Mouse (Mus musculus) myocyte (in vitro differentiated cells): ENCODE data around the gene Rhoh.

Experiments
- CEBPB ChIP-seq: IDR thresholded peaks from 2 replicates; pipeline ENCODE4 v1.6.1; 2011; ENCODE audit warnings: mild to moderate bottlenecking, moderate library complexity; ENCODE audit not compliant: poor library complexity, insufficient read depth, severe bottlenecking
- E2F4 ChIP-seq: IDR thresholded peaks from one replicate; pipeline ENCODE4 v1.6.1; 2011; ENCODE audit warnings: mild to moderate bottlenecking, control low read depth, moderate library complexity; ENCODE audit not compliant: insufficient read depth
- MAX ChIP-seq: IDR thresholded peaks from one replicate; pipeline ENCODE4 v1.6.1; 2011; ENCODE audit warnings: low read depth, mild to moderate bottlenecking, control low read depth
- MYOD1 ChIP-seq, 3 experiments: IDR thresholded peaks; one replicate each; pipeline ENCODE4 v1.6.1; 2011; ENCODE audit warnings: control low read depth in 2 of 3, low read depth in 2 of 3, mild to moderate bottlenecking in 2 of 3, moderate library complexity in 1 of 3; ENCODE audit not compliant: insufficient read length in 2 of 3, control insufficient read depth in 1 of 3
- MYOG ChIP-seq, 3 experiments: IDR thresholded peaks; one replicate each; pipeline ENCODE4 v1.6.1; 2011; ENCODE audit warnings: control low read depth in 2 of 3, low read depth in 2 of 3, mild to moderate bottlenecking in 2 of 3; ENCODE audit not compliant: insufficient read length in 2 of 3, control insufficient read depth in 1 of 3, insufficient read depth in 1 of 3
- POLR2A ChIP-seq: IDR thresholded peaks from one replicate; pipeline ENCODE4 v1.6.1; 2011; ENCODE audit warnings: low read depth, mild to moderate bottlenecking, control low read depth, moderate library complexity; ENCODE audit not compliant: insufficient read length
- POLR2AphosphoS2 ChIP-seq: IDR thresholded peaks from one replicate; pipeline ENCODE4 v1.6.1; 2011; ENCODE audit warnings: low read depth, control low read depth; ENCODE audit not compliant: insufficient read length
- REST ChIP-seq: IDR thresholded peaks from one replicate; pipeline ENCODE4 v1.6.1; 2011; ENCODE audit warnings: mild to moderate bottlenecking, control low read depth, moderate library complexity; ENCODE audit not compliant: insufficient read depth, insufficient read length
- SRF ChIP-seq: IDR thresholded peaks from one replicate; pipeline ENCODE4 v1.6.1; 2011; ENCODE audit warnings: low read depth; ENCODE audit not compliant: control insufficient read depth, insufficient read length
- TCF12 ChIP-seq: IDR thresholded peaks from one replicate; pipeline ENCODE4 v1.6.1; 2011; ENCODE audit warnings: mild to moderate bottlenecking, control low read depth; ENCODE audit not compliant: poor library complexity, insufficient read depth, severe bottlenecking
- TCF3 ChIP-seq: IDR thresholded peaks from one replicate; pipeline ENCODE4 v1.6.1; 2011; ENCODE audit warnings: low read depth, control low read depth; ENCODE audit not compliant: insufficient read length
- USF1 ChIP-seq: IDR thresholded peaks from one replicate; pipeline ENCODE4 v1.6.1; 2011; ENCODE audit warnings: low read depth, mild to moderate bottlenecking, control low read depth, moderate library complexity

DNA sequence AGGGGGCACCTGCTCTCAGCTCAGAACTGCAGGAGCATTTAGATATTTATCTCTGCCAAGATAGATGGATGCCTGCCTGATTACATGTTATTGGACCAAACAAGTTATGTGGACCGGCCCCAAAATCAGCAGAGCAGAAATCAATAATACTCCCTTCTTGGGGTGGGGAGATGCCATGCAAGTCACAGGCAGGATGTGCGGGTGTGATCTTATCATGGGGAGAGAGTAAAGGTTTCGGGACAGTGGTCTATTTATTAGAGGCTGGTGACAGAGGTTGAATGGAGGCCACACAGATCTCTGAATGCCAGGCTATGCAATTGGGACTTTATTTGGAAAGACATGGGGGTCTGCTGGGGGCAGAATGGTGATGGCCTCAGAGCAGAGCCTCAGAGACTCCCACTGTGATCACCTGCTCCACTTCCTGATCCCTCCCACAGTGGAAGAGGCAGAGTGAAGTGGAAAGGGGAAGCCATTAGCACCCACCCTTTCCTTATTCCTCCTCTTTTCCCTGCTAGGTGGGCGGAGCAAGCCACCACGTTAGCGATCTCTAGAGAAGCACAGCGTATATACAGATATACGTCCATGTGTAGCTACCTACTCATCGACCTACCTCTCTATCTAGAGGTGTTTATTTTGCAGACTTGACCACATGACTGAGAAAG, 60.6 kb downstream of the Rhoh start:
- TF ChIP-seq CEBPB (no peak), TCF12 (no peak), POLR2A (no peak), E2F4 (no peak), TCF3 (no peak), USF1 (no peak), POLR2AphosphoS2 (no peak), MAX (no peak), SRF (no peak), MYOG (IDR thresholded peaks at IDR 0.05; ENCODE audit: control insufficient read depth in 1 of 3, insufficient read depth in 1 of 3, insufficient read length in 2 of 3, low read depth in 2 of 3) (no peak), MYOD1 (IDR thresholded peaks at IDR 0.05; ENCODE audit: control insufficient read depth in 1 of 3, insufficient read length in 2 of 3, low read depth in 2 of 3) (no peak), REST (no peak)
